Comparison of ENCODE assay signal across 8 mouse cellular contexts in the genomic region with DNA sequence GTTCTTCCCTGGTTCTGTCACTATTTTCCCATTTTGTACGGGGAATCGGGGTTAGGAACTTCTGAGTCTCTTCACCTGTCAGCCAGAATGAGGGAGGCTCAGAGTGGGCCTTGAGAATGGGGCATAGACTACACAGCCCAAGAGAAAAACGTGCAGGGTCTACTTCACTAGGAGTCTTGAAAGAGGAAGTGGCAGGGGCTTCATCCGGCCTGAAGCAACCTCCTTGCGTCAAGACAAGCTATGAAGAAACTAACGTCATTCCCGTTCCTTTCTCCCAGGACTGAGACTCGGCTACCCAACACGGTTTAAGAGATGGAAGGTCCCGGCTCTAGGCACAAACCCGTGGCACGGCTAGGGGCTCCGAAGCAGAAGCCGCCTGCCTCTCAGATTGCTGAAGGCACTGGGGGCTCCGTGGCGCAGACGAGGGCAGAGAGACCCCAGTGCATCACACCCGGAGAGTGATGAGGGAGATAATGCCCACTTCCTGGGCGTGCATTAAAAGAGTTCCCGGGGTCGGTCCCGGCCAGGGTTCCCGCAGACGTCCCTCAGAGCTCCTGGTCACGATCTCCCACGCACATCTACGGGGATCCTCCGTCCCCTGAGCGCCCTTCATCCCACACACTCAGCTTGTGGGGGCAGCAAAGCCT. TPM values are rescaled to one million over a fixed set of nuclear protein-coding genes. Genes with fewer than 3 reads are reported as not detected.
DNase-seq lines count a peak whose midpoint lies in the region; ATAC-seq and TF ChIP-seq lines count a peak whose summit lies in the region.

No protein-coding gene starts in this region.

- peaks cover 30% of the 10 kb centered on the region for H3K9me3 ChIP-seq in G1E (replicated peaks)
- H3K9me3 ChIP-seq in midbrain, embryonic 11.5 days (ENCODE audit: control insufficient read depth, low read length): no peaks in the 10 kb centered on the region

- H3K36me3 ChIP-seq in G1E (replicated peaks): peaks cover 14% of the 10 kb centered on the region
- H3K36me3 ChIP-seq in midbrain, embryonic 11.5 days (ENCODE audit: control insufficient read depth, insufficient read depth, low read length): no peaks in the 10 kb centered on the region

- ATAC-seq in frontal cortex, adult (ENCODE audit: low TSS enrichment): 0 out of 2 replicates have a peak, but pooled peaks have one; percentile 25
- ATAC-seq in G1E (ENCODE audit: extremely low read depth, insufficient number of reproducible peaks, low FRiP score, poor library complexity, severe bottlenecking): 0 out of 2 replicates have a peak, but pooled peaks have one; percentile 35
- ATAC-seq in erythroid progenitor cell, adult 5-6 weeks (replicated peaks; ENCODE audit: low FRiP score, poor library complexity, severe bottlenecking): peak; percentile 32
- peak; percentile 53 for ATAC-seq in midbrain, embryonic 11.5 days (ENCODE audit: low FRiP score)

- peak overlapping the region; percentile 80 for H3K4me3 ChIP-seq in G1E (ENCODE audit: low read depth, low read length)
- peak overlapping the region; percentile 68 for H3K4me3 ChIP-seq in midbrain, embryonic 11.5 days (ENCODE audit: low read depth, low read length)

- H3K4me2 ChIP-seq in midbrain, embryonic 11.5 days: peak overlapping the region; percentile 74

- no peak for DNase-seq in frontal cortex, postnatal 10 days (ENCODE audit: low spot score in 2 of 2)
- peak; percentile 32 for DNase-seq in G1E (ENCODE audit: low spot score)
- peak; percentile 50 for DNase-seq in kidney, postnatal 10 days
- DNase-seq in midbrain, embryonic 11.5 days (ENCODE audit: low spot score, missing footprints): peak; percentile 93
- DNase-seq in thymus, postnatal 25 days: peak; percentile 69
- DNase-seq in ovary, postnatal 14 days (ENCODE audit: low spot score): no peak

- H3K27ac ChIP-seq in midbrain, embryonic 11.5 days (ENCODE audit: low read depth, low read length): peak overlapping the region; percentile 52

- no peaks in the 10 kb centered on the region for H3K27me3 ChIP-seq in G1E (ENCODE audit: insufficient read depth, low read length)
- H3K27me3 ChIP-seq in midbrain, embryonic 11.5 days (ENCODE audit: control insufficient read depth, insufficient read depth, low read length): no peaks in the 10 kb centered on the region

- TF ChIP-seq CTCF in G1E (IDR thresholded peaks at IDR 0.05; ENCODE audit: low read depth, low read length): no peak

- H3K4me1 ChIP-seq in G1E (ENCODE audit: insufficient read depth, low read depth, low read length): peaks cover 17% of the 10 kb centered on the region
- peaks cover 21% of the 10 kb centered on the region for H3K4me1 ChIP-seq in midbrain, embryonic 11.5 days (ENCODE audit: control insufficient read depth, insufficient read depth, low read length)

- H3K9ac ChIP-seq in midbrain, embryonic 11.5 days (ENCODE audit: low read length): peak overlapping the region; percentile 90

- WGBS in midbrain, embryonic 11.5 days: under 1% methylated on average over 29 of the region's 29 CpGs

RNA-seq across cellular contexts. Expression of a gene that starts 0.5 kb away (rescaled TPM):
- total RNA-seq in G1E (2014; fragmentation: Nextera tagmentation) (not detected in 2 replicates), G1E (2017) (0.05 and 0.06 TPM in 2 replicates)
- polyA plus RNA-seq in G1E (2012): not detected in 2 replicates
- total RNA-seq in erythroid progenitor cell, adult 5-6 weeks (2015; ENCODE audit: low replicate concordance): not detected in 2 replicates
- total RNA-seq in erythroid progenitor cell, adult 5-6 weeks (2017; ENCODE audit: low replicate concordance): not detected in 2 replicates
- polyA plus RNA-seq in midbrain, embryonic 11.5 days (2014; fragmentation: Nextera tagmentation; extraction: Ambion mirVana): 0.05 and 0.07 TPM in 2 replicates

RNA-seq across cellular contexts. Expression of a gene that starts 0.5 kb away (rescaled TPM):
- total RNA-seq in G1E (2014; fragmentation: Nextera tagmentation) (1.5 and 3.4 TPM in 2 replicates), G1E (2017) (3.4 and 3.5 TPM in 2 replicates)
- 2.4 and 3.5 TPM in 2 replicates for polyA plus RNA-seq in G1E (2012)
- total RNA-seq in erythroid progenitor cell, adult 5-6 weeks (2015; ENCODE audit: low replicate concordance): 5.8 and 11.7 TPM in 2 replicates
- total RNA-seq in erythroid progenitor cell, adult 5-6 weeks (2017; ENCODE audit: low replicate concordance): 1.6 and 2.3 TPM in 2 replicates
- 11.8 and 13.2 TPM in 2 replicates for polyA plus RNA-seq in midbrain, embryonic 11.5 days (2014; fragmentation: Nextera tagmentation; extraction: Ambion mirVana)

RNA-seq across cellular contexts. Expression of a gene that starts 18.9 kb away (rescaled TPM):
- total RNA-seq in G1E (2014; fragmentation: Nextera tagmentation) (not detected in 2 replicates), G1E (2017) (not detected in 2 replicates)
- not detected in 2 replicates for polyA plus RNA-seq in G1E (2012)
- not detected in 2 replicates for total RNA-seq in erythroid progenitor cell, adult 5-6 weeks (2015; ENCODE audit: low replicate concordance)
- not detected in 2 replicates for total RNA-seq in erythroid progenitor cell, adult 5-6 weeks (2017; ENCODE audit: low replicate concordance)
- 0.14 and 0.20 TPM in 2 replicates for polyA plus RNA-seq in midbrain, embryonic 11.5 days (2014; fragmentation: Nextera tagmentation; extraction: Ambion mirVana)

RNA-seq across cellular contexts. Expression of a gene that starts 53.2 kb away (rescaled TPM):
- total RNA-seq in G1E (2014; fragmentation: Nextera tagmentation) (2.6 and 4.7 TPM in 2 replicates), G1E (2017) (0.58 and 0.76 TPM in 2 replicates)
- 0.11 TPM in 1 of 2 replicates, not detected in the other for polyA plus RNA-seq in G1E (2012)
- not detected in 2 replicates for total RNA-seq in erythroid progenitor cell, adult 5-6 weeks (2015; ENCODE audit: low replicate concordance)
- not detected in 2 replicates for total RNA-seq in erythroid progenitor cell, adult 5-6 weeks (2017; ENCODE audit: low replicate concordance)
- 1.4 and 1.8 TPM in 2 replicates for polyA plus RNA-seq in midbrain, embryonic 11.5 days (2014; fragmentation: Nextera tagmentation; extraction: Ambion mirVana)

Comparison
In these comparisons a context has a peak if more than half of its experiments do, and no peak if none do; other contexts are left out.
1. DNase-seq: peak in G1E (single experiment), kidney, postnatal 10 days (single experiment), midbrain, embryonic 11.5 days (single experiment) and thymus, postnatal 25 days (single experiment); none in frontal cortex, postnatal 10 days (0 of 2) and ovary, postnatal 14 days (single experiment).
2. Peak in every context shown above with its lines, with median percentiles within 50 percentile points of each other: ATAC-seq.